Mouse (Mus musculus) right cerebral cortex, postnatal 25 days (tissue): ENCODE results near the gene Chl1.
A peak's percentile ranks its signal among the peaks of the same experiment; 100 is the strongest.

ENCODE experiments used
- DNase-seq: peaks from one replicate; pipeline ENCODE4 v3.0.0; 2022

Gene Chl1

GRCm38 (mm10) chr6:103543753-103544152, 33.4 kb downstream of the Chl1 start:
- DNase-seq: no peak

- DNase-seq: no peak
Observed at GRCm38 (mm10) chr6:103546314-103546713, 35.9 kb downstream of the Chl1 start.

GRCm38 (mm10) chr6:103549929-103550328, 39.5 kb downstream of the Chl1 start:
- no peak for DNase-seq

- no peak for DNase-seq
Observed at GRCm38 (mm10) chr6:103558037-103558893, 47.9 kb downstream of the Chl1 start.

- DNase-seq: peak; percentile 38
Observed at GRCm38 (mm10) chr6:103558894-103559225, 48.5 kb downstream of the Chl1 start.

GRCm38 (mm10) chr6:103559344-103559743, 49.0 kb downstream of the Chl1 start:
- no peak for DNase-seq

GRCm38 (mm10) chr6:103564811-103565210, 54.4 kb downstream of the Chl1 start:
- no peak for DNase-seq

GRCm38 (mm10) chr6:103567247-103567646, 56.9 kb downstream of the Chl1 start:
- DNase-seq: no peak

GRCm38 (mm10) chr6:103572659-103573058, 62.3 kb downstream of the Chl1 start:
- DNase-seq: no peak

- DNase-seq: no peak
Observed at GRCm38 (mm10) chr6:103584224-103584623, 73.8 kb downstream of the Chl1 start.

GRCm38 (mm10) chr6:103585667-103586066, 75.3 kb downstream of the Chl1 start:
- no peak for DNase-seq

GRCm38 (mm10) chr6:103586081-103586480, 75.7 kb downstream of the Chl1 start:
- no peak for DNase-seq

GRCm38 (mm10) chr6:103602070-103602469, 91.7 kb downstream of the Chl1 start:
- DNase-seq: no peak

GRCm38 (mm10) chr6:103610656-103611055, 100.3 kb downstream of the Chl1 start:
- no peak for DNase-seq

- no peak for DNase-seq
Observed at GRCm38 (mm10) chr6:103612626-103613025, 102.2 kb downstream of the Chl1 start.

GRCm38 (mm10) chr6:103613714-103614113, 103.3 kb downstream of the Chl1 start:
- no peak for DNase-seq

- DNase-seq: no peak
Observed at GRCm38 (mm10) chr6:103615924-103616602, 105.7 kb downstream of the Chl1 start.

GRCm38 (mm10) chr6:103620880-103621279, 110.5 kb downstream of the Chl1 start:
- DNase-seq: no peak

GRCm38 (mm10) chr6:103622117-103622713, 111.8 kb downstream of the Chl1 start:
- DNase-seq: no peak

GRCm38 (mm10) chr6:103632856-103633255, 122.5 kb downstream of the Chl1 start:
- no peak for DNase-seq

- DNase-seq: no peak
Observed at GRCm38 (mm10) chr6:103656778-103657177, 146.4 kb downstream of the Chl1 start.

- DNase-seq: no peak
Observed at GRCm38 (mm10) chr6:103659173-103659572, 148.8 kb downstream of the Chl1 start.

- no peak for DNase-seq
Observed at GRCm38 (mm10) chr6:103665206-103665605, 154.8 kb downstream of the Chl1 start.
